Mouse (Mus musculus): ENCODE measurements around the gene Dock9.

GRCm38 (mm10) chr14:121727996-121728395, 69.6 kb downstream of the Dock9 start:
- TF ChIP-seq CTCF (IDR thresholded peaks at IDR 0.05; ENCODE audit: low read depth, low read length) (no peak), GATA1 (IDR thresholded peaks at IDR 0.05; ENCODE audit: borderline replicate concordance, low read length) (no peak)

Measured in G1E (cell line).